Mouse (Mus musculus) liver, adult 2 months (tissue): ENCODE data around the gene Fcgrt.

Source experiments
- CTCF ChIP-seq: fragments of 200-500 bp; IDR thresholded peaks from 2 replicates; pipeline ENCODE4 v1.5.1; 2011; ENCODE audit warnings: low read depth, low read length, control low read depth
- POLR2A ChIP-seq: fragments of 200-500 bp; IDR thresholded peaks from 2 replicates; pipeline ENCODE4 v1.6.1; 2011; ENCODE audit warnings: low read length, control low read depth; ENCODE audit not compliant: insufficient read depth; ENCODE audit errors: extremely low read depth

- no peak for TF ChIP-seq POLR2A
- TF ChIP-seq CTCF = no peak
Measured at GRCm38 (mm10) chr7:45052181-45052861, 51.3 kb downstream of the Fcgrt start.
